Mouse (Mus musculus) midbrain, embryonic 16.5 days (tissue): Measurements from ENCODE around the gene Zbtb48. TPM values are rescaled to one million over a fixed set of nuclear protein-coding genes. Genes with fewer than 3 reads are reported as not detected.

ENCODE experiments used
- ATAC-seq: fragments of 200-750 bp; cut with Nextera tagmentation; 2 replicates; pipeline ENCODE4 v1.8.0; 2017; ENCODE audit warnings: moderate TSS enrichment
- H3K27ac ChIP-seq: fragments of 300-500 bp; sonication (generic); 2 replicates; pipeline ENCODE4 v1.5.1; 2014; ENCODE audit warnings: mild to moderate bottlenecking, low read length, mixed read lengths
- H3K27me3 ChIP-seq: fragments of 300-500 bp; sonication (generic); 2 replicates; pipeline ENCODE4 v1.6.1; 2014; ENCODE audit warnings: low read depth, low read length, mixed read lengths; ENCODE audit not compliant: control insufficient read depth, insufficient read depth
- H3K36me3 ChIP-seq: fragments of 300-500 bp; sonication (generic); 2 replicates; pipeline ENCODE4 v1.6.1; 2014; ENCODE audit warnings: mild to moderate bottlenecking, low read length, moderate library complexity, mixed read lengths; ENCODE audit not compliant: control insufficient read depth, insufficient read depth
- H3K4me1 ChIP-seq: fragments of 300-500 bp; sonication (generic); 2 replicates; pipeline ENCODE4 v1.6.1; 2014; ENCODE audit warnings: mild to moderate bottlenecking, low read length, mixed read lengths; ENCODE audit not compliant: control insufficient read depth, insufficient read depth
- H3K4me2 ChIP-seq: fragments of 300-500 bp; sonication (generic); 2 replicates; pipeline ENCODE4 v1.6.1; 2014; ENCODE audit warnings: mild to moderate bottlenecking, low read length, mixed read lengths
- H3K4me3 ChIP-seq: fragments of 300-500 bp; sonication (generic); 2 replicates; pipeline ENCODE4 v1.5.1; 2014; ENCODE audit warnings: low read depth, mild to moderate bottlenecking, low read length, moderate library complexity, mixed read lengths
- H3K9ac ChIP-seq: fragments of 300-500 bp; sonication (generic); 2 replicates; pipeline ENCODE4 v1.6.1; 2014; ENCODE audit warnings: low read depth, low read length, mixed read lengths
- H3K9me3 ChIP-seq: fragments of 300-500 bp; sonication (generic); replicated peaks from 2 replicates; pipeline ENCODE4 v1.6.1; 2014; ENCODE audit warnings: mild to moderate bottlenecking, low read length, mixed read lengths; ENCODE audit not compliant: control insufficient read depth, poor library complexity, severe bottlenecking
- WGBS: fragments of 180-500 bp; shearing (Covaris S2); extraction: QIAGEN DNeasy Blood & Tissue Kit; methylation state at CpG from one replicate; pipeline ENCODE4 v1.1.7; 2014; 5-methylcytosine and 5-hydroxymethylcytosine counted together
- polyA plus RNA-seq: library from polyadenylated mRNA; unstranded; fragments of >200 nt; fragmentation: Nextera tagmentation; extraction: Ambion mirVana; gene quantifications from 2 replicates; pipeline ENCODE4 v1.2.1, GENCODE M21; 2015

Gene Zbtb48
- polyA plus RNA-seq, 1 experiment from 2014 or later = 19.3 TPM

DNA sequence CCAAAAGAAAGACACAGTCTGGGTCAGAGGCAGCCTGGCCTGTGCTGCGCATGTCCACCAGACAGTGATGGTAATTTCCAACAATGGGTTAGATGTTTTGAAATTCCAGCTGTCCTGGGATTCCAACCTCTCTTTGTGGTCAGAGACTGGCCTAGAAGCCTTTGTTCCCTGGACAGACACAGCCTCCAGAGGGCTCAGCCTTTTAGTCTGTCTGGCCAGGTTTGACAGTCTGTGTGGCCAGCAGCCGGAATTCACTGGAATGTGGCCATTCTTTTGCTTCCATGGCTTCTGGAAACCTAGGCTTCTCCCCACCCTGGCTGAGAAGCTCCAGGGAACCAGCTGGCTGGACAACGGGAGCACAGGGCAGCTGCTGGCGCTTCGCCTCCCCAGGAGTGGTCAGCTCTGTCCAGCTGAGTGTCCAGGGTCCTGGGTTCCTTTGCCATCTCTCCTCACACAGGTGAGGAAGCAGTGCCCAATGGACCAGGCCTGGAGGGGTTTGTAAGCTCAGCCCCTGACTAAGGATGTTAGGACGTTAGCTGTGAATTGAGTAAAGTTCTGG lies 40.8 kb upstream of the Zbtb48 start:
- Histone ChIP-seq H3K4me2 (no peak overlapping the region), H3K4me3 (no peak overlapping the region), H3K36me3 (no peaks in the 10 kb centered on the region), H3K4me1 (0 out of 2 replicates have a peak, but pooled peaks cover 3% of the 10 kb centered on the region), H3K9me3 (no peaks in the 10 kb centered on the region), H3K27ac (no peak overlapping the region), H3K27me3 (no peaks in the 10 kb centered on the region), H3K9ac (no peak overlapping the region)
- 70% methylated on average over 6 of the region's 6 CpGs for WGBS
- no peak for ATAC-seq

GRCm38 (mm10) chr4:152067280-152067679 lies 39.8 kb upstream of the Zbtb48 start:
- Histone ChIP-seq H3K27me3 (no peaks in the 10 kb centered on the region), H3K4me2 (no peak overlapping the region), H3K27ac (no peak overlapping the region), H3K36me3 (no peaks in the 10 kb centered on the region), H3K9ac (no peak overlapping the region), H3K4me3 (no peak overlapping the region), H3K4me1 (0 out of 2 replicates have a peak, but pooled peaks cover 3% of the 10 kb centered on the region), H3K9me3 (no peaks in the 10 kb centered on the region)
- no peak for ATAC-seq

GRCm38 (mm10) chr4:152062390-152063110 lies 35.1 kb upstream of the Zbtb48 start:
- no peak overlapping the region for H3K4me3 ChIP-seq
- no peak overlapping the region for H3K9ac ChIP-seq
- peaks cover 25% of the 10 kb centered on the region for H3K36me3 ChIP-seq
- no peak for ATAC-seq
- H3K4me1 ChIP-seq = no peaks in the 10 kb centered on the region
- H3K9me3 ChIP-seq = no peaks in the 10 kb centered on the region
- H3K27ac ChIP-seq = no peak overlapping the region
- 77% methylated on average over 9 of the region's 9 CpGs for WGBS
- no peak overlapping the region for H3K4me2 ChIP-seq
- no peaks in the 10 kb centered on the region for H3K27me3 ChIP-seq

GRCm38 (mm10) chr4:152044609-152045008 lies 17.1 kb upstream of the Zbtb48 start:
- Histone ChIP-seq H3K27ac (no peak overlapping the region), H3K4me3 (no peak overlapping the region), H3K4me1 (peaks cover 9% of the 10 kb centered on the region), H3K9me3 (no peaks in the 10 kb centered on the region), H3K9ac (no peak overlapping the region), H3K27me3 (no peaks in the 10 kb centered on the region), H3K36me3 (peaks cover 43% of the 10 kb centered on the region), H3K4me2 (no peak overlapping the region)
- ATAC-seq = no peak
- 81% methylated on average over 6 of the region's 6 CpGs for WGBS

- Histone ChIP-seq H3K36me3 (peaks cover 40% of the 10 kb centered on the region), H3K4me1 (peaks cover 9% of the 10 kb centered on the region), H3K9ac (no peak overlapping the region), H3K27ac (no peak overlapping the region), H3K4me3 (no peak overlapping the region), H3K4me2 (no peak overlapping the region), H3K9me3 (no peaks in the 10 kb centered on the region), H3K27me3 (no peaks in the 10 kb centered on the region)
- 91% methylated on average over 3 of the region's 3 CpGs for WGBS
- ATAC-seq = no peak
Observed at GRCm38 (mm10) chr4:152043171-152043570, 15.7 kb upstream of the Zbtb48 start.

DNA sequence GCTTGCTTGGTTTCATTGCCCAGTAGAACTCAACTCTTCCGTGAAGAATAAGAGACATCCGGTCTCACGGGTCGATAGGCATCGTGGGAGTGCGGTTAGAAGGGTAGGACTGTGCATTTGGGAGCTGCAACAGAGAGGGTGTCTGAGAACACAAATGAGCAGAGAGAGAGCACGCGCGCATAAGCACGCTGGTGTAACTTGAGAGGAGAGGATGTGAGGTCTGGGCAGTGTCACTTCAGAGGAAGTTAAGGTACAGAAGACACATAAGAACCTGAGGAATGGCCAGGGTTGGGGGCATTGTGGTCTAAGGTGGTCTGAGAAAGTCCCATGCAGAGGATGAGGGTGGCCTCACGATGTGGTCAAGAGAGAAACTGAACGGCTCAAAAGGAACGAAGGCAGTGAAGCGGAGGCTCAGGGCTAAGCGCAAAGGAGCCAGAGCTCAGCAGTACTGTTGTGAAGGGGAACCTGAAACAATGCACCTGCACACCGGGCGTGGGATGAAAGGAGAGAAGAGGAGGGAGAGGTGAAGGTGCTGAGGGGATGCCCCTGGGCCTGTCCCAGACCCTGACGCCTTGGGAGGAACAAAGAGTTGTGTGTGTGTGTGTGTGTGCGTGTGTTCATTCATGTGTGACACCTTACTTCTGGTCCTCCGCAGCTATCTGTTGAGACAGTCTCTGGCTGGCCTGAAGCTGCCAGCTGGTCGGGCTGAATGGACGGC lies 14.6 kb upstream of the Zbtb48 start:
- Histone ChIP-seq H3K27me3 (no peaks in the 10 kb centered on the region), H3K4me1 (peaks cover 9% of the 10 kb centered on the region), H3K4me3 (no peak overlapping the region), H3K36me3 (peaks cover 31% of the 10 kb centered on the region), H3K27ac (no peak overlapping the region), H3K9ac (no peak overlapping the region), H3K9me3 (no peaks in the 10 kb centered on the region), H3K4me2 (no peak overlapping the region)
- WGBS = 97% methylated on average over 22 of the region's 22 CpGs
- no peak for ATAC-seq

- H3K27me3 ChIP-seq = no peaks in the 10 kb centered on the region
- H3K9ac ChIP-seq = peak overlapping the region; percentile 91
- no peak for ATAC-seq
- peak overlapping the region; percentile 96 for H3K4me3 ChIP-seq
- 4% methylated on average over 25 of the region's 25 CpGs for WGBS
- no peaks in the 10 kb centered on the region for H3K9me3 ChIP-seq
- H3K4me2 ChIP-seq = peak overlapping the region; percentile 98
- H3K4me1 ChIP-seq = peaks cover 9% of the 10 kb centered on the region
- H3K36me3 ChIP-seq = peaks cover 16% of the 10 kb centered on the region
- no peak overlapping the region for H3K27ac ChIP-seq
Observed at GRCm38 (mm10) chr4:152039831-152040310, 12.4 kb upstream of the Zbtb48 start.

GRCm38 (mm10) chr4:152038985-152039830 lies 11.7 kb upstream of the Zbtb48 start, which contains the start of gene Nol9:
Nol9 (plus strand) TSS chr4:152039321.
- H3K36me3 ChIP-seq = peaks cover 12% of the 10 kb centered on the region
- H3K9me3 ChIP-seq = no peaks in the 10 kb centered on the region
- H3K9ac ChIP-seq = peak within 1 kb of the TSS; percentile 91
- no peaks in the 10 kb centered on the region for H3K27me3 ChIP-seq
- peak within 1 kb of the TSS; percentile 96 for H3K4me3 ChIP-seq
- peak within 1 kb of the TSS; percentile 36; the same call in 1 of the 2 replicates for H3K27ac ChIP-seq
- H3K4me1 ChIP-seq = peaks cover 9% of the 10 kb centered on the region
- under 1% methylated on average over 79 of the region's 86 CpGs for WGBS
- peak within 1 kb of the TSS; percentile 98 for H3K4me2 ChIP-seq
- peak; percentile 86 for ATAC-seq
